Mouse (Mus musculus) adrenal gland, postnatal 36 days (tissue): ENCODE results near the gene Pcif1. TPM values are rescaled to one million over a fixed set of nuclear protein-coding genes. Genes with fewer than 3 reads are reported as not detected.
A peak's percentile ranks its signal among the peaks of the same experiment; 100 is the strongest.

Experiments used
- DNase-seq, 2 experiments: peaks; one replicate each; pipeline ENCODE4 v3.0.0; 2021; ENCODE audit warnings: mixed read lengths in 1 of 2
- total RNA-seq, 2 experiments: library from RNA; stranded (reverse); gene quantifications; 2 replicates each; pipeline ENCODE4 v1.2.3; 2021

Gene Pcif1
- total RNA-seq, 2 experiments from 2014 or later, result 45.4 to 53.9 TPM

DNA sequence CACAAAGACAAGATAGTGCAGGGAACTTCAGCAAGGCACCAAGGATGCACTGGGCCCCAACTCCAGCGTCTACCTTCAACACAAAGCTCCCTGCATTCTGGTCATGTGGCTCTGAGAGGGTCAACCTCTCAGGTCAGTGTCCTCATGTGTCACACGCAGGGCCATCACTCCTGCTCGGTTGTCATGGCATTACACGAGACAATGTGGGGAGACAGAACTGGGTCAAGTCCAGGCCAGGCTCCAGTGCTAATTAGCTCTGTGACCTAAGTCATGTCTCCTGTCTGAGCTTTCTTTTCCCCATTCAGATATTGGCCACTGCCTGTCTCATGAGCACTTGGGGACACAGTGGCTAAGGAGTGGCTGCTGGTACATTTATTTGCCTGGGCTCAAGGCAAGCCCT is 44.2 kb downstream of the Pcif1 start:
- DNase-seq, result peak; percentile 54 to 60

DNA sequence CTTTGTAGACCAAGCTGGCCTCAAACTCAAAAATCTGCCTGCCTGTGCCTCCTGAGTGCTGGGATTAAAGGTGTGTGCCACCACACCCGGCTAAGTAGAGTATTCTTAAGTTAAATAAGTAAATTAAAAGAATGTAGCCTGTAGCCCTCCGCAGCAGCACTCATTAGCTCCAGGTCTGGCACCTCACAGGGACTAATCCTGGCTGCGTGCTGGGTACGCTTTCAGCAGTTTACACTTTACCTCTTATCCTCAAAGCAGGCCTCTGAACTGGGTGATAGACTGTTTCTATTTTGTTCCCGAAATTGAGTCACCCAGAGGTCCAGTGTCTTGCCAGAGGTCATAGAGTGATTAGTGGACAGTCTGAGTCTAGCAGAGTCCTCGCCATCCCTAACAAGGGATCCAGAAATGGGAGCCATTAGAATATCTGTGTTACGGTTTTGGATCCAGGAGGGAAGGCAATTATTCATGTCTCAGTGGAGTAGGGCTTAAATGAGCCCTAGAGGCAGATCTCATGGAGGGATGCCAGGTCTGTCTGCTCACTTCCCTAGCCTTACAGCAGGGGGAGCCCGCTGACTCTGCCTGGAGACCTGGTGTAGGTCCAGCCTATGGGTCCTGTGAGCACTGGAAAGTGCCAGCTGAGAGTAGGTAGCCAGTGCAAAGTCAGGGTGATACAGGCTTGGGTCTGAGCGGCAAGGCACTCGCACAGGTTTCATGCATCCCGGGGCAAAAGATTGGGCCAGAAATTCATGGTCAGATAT is 45.2 kb downstream of the Pcif1 start:
- peak; percentile 91 for DNase-seq

DNA sequence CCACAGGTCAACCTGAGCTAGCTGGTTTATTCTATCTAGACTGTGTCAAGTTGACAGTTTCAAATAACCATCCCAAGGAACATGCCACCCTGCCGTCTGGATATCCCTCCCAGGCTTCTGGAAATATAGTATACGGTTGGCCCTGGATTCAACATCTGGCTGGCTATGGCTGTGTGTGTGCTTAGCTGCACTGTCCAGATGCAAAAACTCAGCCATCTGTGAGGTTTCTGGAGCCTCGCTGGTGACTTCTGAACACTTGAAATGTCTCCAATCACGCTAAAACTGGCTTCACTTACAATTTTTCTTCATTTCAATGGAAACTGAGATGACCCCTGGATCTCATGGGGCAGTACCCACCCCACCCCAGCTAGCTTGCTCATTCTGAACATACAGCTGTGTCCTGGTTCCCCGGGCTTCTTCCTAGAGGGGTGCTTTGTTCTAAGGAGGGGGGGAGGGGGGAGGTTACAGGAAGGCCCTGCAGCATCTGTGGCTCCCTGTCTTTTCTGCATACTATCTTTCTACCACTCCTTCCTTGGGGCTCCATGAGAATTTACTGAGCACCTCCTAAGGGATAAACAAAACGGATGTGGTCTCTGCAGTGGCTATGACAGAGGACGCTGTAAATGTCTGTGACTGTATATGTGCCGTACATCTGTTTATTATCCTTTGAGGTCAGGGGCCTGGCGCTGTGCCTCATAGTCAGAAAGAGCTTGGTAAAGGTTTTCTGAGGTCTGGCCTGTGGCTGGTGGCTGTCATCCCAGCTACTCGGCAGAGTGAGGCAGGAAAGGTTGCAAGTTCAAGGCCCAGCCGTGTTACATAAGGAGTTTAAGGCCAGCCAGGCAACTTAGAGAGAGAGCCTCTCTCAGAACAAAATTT is 51.8 kb downstream of the Pcif1 start:
- DNase-seq, result peak; percentile 49 to 74

DNA sequence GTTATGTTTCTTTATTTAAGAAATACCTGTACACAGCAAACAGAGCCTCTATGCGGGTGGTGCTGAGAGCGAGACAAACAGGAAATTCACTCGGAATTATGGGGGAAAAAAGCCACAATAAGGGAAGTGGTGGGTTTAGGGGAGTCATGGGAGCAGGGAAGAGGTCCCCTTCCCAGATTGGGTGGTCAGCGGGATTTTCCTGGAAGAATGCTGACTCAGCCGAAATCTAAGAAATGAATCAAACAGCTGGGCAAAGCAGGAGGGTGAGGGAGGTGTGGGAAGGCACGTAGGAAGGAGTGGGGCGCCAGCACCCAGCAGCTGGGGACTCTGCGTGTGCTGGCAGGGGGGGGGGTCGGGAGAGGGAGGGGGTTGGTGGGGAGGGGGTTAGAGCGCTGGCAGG is 54.4 kb downstream of the Pcif1 start:
- no peak for DNase-seq

DNA sequence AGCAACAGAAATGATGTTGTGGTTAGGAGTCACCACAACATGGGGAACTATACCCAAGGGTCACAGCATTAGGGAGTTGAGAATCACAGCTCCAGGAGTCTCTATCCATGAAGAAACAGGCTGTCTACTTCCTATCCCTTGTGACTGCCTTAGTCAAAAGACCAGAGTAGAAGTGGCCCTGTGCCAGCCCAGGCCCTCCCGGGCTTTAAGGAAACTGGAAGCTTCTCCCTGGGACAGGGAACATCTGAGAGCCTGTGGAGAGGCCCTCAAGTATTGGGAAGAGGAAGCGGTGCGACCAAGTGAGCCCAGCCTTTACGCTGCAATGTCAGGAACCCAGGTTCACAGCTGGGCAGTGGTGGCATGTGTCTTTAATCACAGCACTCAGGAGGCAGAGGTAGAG is 56.9 kb downstream of the Pcif1 start:
- no peak for DNase-seq

DNA sequence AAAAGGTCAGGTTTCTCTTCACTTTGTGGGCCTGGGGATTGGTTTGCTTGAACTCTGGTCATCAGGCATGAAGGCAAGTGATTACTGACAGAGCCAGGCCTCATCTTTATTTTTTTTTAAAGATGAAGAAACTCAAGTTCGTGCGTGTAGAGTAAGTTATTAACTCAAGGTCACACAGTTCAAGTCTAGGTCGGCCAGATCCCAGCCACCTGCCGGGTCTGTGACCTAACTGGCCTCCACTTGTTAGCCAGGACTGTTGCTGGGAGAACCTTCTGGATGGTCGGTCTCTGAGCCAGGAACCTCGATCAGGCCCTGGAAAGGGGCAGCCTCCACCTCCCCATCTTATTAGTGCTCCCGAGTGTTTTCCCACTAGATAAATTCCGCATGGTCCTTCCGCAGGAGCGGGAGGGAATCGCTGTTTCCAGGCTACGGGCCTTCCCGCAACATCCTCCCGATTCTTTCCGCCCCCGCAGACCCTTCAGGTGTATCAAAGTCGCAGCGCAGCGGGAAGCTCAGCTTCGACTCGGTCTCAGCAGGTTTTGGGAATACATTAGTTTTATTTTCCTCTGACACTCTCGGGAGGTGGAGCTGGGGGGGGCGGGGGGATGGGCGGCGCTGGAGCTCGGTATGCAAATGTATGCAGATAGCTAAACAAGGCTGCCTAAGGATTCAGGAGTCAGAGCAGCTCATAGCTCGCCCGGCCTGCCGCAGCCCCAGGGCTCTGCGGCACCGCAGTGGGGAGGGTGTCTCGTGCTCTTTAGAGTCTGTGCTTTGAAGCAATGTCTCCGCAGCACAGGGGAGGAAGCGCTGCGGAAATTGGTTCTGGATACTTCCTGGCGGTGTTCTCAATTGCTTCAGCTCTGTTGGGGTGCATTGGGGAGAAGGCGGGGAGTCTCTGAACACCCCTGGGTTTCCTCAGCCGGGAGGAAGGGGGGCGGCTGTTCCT is 59.3 kb downstream of the Pcif1 start:
- peak; percentile 53 to 60 for DNase-seq

DNA sequence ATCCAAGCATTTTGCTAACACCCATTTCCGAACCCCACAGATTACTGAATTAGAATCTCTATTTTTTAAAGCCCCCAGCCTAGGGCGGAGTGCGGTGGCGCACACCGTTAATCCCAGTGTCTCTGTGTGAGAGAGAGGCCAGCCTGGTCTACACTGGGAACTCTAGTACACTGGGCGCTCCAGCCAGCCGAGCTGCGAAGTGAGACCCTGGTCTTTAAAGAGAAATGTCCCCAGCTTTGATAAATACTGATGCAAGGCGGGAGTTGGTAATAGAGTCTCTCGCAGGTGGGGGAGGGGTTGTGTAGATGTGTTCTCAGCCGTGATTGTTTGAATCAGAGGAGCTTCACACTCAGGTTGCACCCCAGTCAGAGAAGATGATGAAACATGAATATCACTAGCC is 60.0 kb downstream of the Pcif1 start:
- DNase-seq, result no peak

DNA sequence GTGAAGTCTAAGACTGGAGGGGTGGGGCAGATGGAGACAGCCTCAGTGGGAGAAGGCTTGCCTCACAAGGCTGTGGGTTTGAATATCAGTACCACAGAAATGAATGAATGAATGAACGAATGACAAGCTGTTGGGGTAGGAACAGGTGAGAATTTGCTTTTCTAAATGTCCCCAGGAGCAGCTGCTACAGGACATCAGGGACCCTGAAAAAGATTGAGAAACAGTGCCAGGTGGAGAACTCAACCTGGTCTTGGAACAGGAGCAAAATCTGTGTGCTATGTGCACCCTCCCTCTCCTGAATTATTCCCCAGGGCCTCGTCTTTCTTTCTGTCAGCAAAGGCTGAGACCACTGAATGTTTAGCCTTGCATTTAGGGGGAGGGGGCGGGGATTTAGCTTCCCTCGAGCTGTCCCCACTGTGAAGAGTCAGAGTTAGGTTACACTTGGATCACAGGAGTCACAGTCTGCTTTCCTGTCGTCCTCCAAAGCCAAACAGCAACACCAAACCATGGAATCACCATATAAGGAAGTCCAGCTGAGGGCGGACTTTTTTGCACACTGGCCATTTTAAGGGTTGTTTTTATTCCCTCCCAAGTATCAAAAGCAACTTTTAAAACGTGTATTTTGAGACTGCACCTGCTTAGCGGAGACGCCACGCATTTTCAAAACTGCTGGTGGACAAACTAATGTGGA is 61.2 kb downstream of the Pcif1 start, which contains the start of gene Mmp9:
Gene Mmp9 (plus strand): TSS at position 641 of the 691 bp plus-strand sequence.
- DNase-seq, result no peak

DNA sequence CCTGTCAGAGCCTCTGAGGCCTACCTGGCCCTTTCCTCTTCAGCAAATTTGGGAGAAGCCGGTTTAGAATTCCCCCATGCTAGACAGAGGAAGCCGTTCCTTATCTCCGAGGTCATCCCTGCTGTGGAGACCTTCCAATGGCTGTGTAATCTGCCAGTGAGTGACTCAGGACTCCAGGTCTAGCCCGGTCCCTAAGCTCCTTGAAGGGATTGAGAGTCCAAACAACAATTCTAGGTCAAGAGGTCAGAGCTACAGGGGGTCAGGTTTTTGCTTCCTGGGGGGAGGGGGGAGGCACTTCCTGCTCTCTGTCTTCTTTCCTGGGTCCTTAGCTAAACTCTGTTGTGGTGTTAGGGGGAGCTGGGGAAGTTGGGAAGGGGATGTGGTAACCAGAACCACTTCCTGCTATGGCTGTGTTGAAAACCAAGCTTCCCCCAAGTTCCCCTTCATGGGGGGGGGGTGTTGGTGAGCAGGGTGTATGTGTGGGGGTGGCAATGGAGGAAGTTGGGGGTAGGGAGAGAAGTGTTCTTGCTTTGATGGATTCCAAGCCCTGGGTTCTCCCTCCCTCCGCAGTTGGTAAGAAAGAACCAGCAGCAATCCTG is 63.7 kb downstream of the Pcif1 start:
- DNase-seq, result peak; percentile 44 to 58

Other genes with a start within 250 kb of the Pcif1 start
- gene Wfdc16, start 240.5 kb upstream of the Pcif1 start, total RNA-seq, result not detected
- not detected for gene Wfdc10, start 223.3 kb upstream of the Pcif1 start, total RNA-seq
- not detected for gene Wfdc9, start 222.7 kb upstream of the Pcif1 start, total RNA-seq
- gene Wfdc11, start 205.2 kb upstream of the Pcif1 start, total RNA-seq, result not detected
- gene Wfdc13, start 194.2 kb upstream of the Pcif1 start, total RNA-seq, result not detected
- gene Spint4, start 180.8 kb upstream of the Pcif1 start, total RNA-seq, result not detected
- gene Spint5, start 164.0 kb upstream of the Pcif1 start, total RNA-seq, result not detected
- under 1 TPM; 0.26 to 0.36 TPM for gene Wfdc3, start 133.4 kb upstream of the Pcif1 start, total RNA-seq
- 10 to 100 TPM; 39.8 to 44.2 TPM for gene Dnttip1, start 133.3 kb upstream of the Pcif1 start, total RNA-seq
- gene Ube2c, start 109.4 kb upstream of the Pcif1 start, total RNA-seq, result 10 to 100 TPM in 1 of 2 experiments, 1 to 10 TPM in 1; 7.0 to 10.4 TPM
- under 1 TPM in 1 of 2 experiments, not detected in 1; 0.53 TPM for gene Tnnc2, start 99.3 kb upstream of the Pcif1 start, total RNA-seq
- 10 to 100 TPM; 29.2 to 35.3 TPM for gene Snx21, start 93.5 kb upstream of the Pcif1 start, total RNA-seq
- 10 to 100 TPM; 31.5 to 33.6 TPM for gene Acot8, start 74.4 kb upstream of the Pcif1 start, total RNA-seq
- gene Zswim3, start 74.2 kb upstream of the Pcif1 start, total RNA-seq, result 1 to 10 TPM; 4.0 to 4.7 TPM
- gene Zswim1, start 56.6 kb upstream of the Pcif1 start, total RNA-seq, result 10 to 100 TPM in 1 of 2 experiments, 1 to 10 TPM in 1; 9.3 to 10.2 TPM
- not detected for gene Spata25, start 50.8 kb upstream of the Pcif1 start, total RNA-seq
- 100 to 1,000 TPM; 105 to 112 TPM for gene Ctsa, start 46.4 kb upstream of the Pcif1 start, total RNA-seq
- gene Neurl2, start 45.8 kb upstream of the Pcif1 start, total RNA-seq, result 1 to 10 TPM; 2.1 to 2.5 TPM
- gene Pltp, start 21.6 kb upstream of the Pcif1 start, total RNA-seq, result 10 to 100 TPM; 21.1 to 34.7 TPM
- gene Zfp335, start 32.5 kb downstream of the Pcif1 start, total RNA-seq, result 10 to 100 TPM; 14.8 to 18.3 TPM
- gene Mmp9, start 61.5 kb downstream of the Pcif1 start, total RNA-seq, result under 1 TPM; 0.56 to 0.60 TPM
- 1 to 10 TPM; 4.3 to 7.9 TPM for gene Slc12a5, start 81.5 kb downstream of the Pcif1 start, total RNA-seq
- 10 to 100 TPM; 28.9 to 36.0 TPM for gene Ncoa5, start 155.6 kb downstream of the Pcif1 start, total RNA-seq
- gene Cd40, start 176.3 kb downstream of the Pcif1 start, total RNA-seq, result 1 to 10 TPM; 1.7 TPM
- not detected for gene 1700025C18Rik, start 211.4 kb downstream of the Pcif1 start, total RNA-seq